Comparison of ENCODE assay signal across 24 mouse cellular contexts in the genomic region with DNA sequence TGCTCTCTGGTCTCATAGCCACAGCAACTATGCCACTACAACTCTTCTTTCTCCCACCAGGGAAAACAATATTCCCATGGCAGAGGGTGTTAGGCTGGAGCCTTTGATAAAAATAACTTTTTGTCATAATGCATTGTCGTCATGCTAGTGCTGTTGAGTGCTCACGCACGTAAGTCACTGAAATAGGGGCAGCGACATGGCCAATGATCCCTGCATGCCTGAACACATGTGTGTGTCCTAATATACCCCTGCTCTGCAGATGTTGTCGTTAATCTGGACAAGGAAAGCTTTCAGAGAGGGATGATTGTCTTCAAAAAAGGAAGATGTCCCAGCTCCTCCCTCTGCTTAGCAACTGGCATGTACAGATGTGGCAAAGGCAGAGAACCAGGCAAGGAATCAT.
"Had no signal": no experiment of that assay in that cellular context is flagged by ENCODE, and none has a peak within 500 bp of the region (broad histone marks: within the 10 kb centered on the region; RNA-seq: fewer than 3 reads in every experiment).

No protein-coding gene starts in this region.

- H3K4me1 ChIP-seq: intestine, embryonic 15.5 days; liver, embryonic 13.5 days; liver, embryonic 15.5 days had no signal

- H3K4me3 ChIP-seq: gastrocnemius, adult 2 months; heart, adult 2 months; heart, embryonic 12.5 days; hindbrain, embryonic 10.5 days; hindbrain, embryonic 12.5 days; intestine, embryonic 15.5 days; layer of hippocampus, adult 2 months; left cerebral cortex, adult 2 months; liver, embryonic 13.5 days; liver, embryonic 15.5 days had no signal

- H3K9ac ChIP-seq: heart, embryonic 12.5 days; hindbrain, embryonic 12.5 days; hindbrain, embryonic 14.5 days; intestine, embryonic 15.5 days; liver, embryonic 13.5 days; liver, embryonic 15.5 days; liver, postnatal 0 days had no signal

- H3K9me3 ChIP-seq: heart, embryonic 12.5 days; hindbrain, embryonic 10.5 days; hindbrain, embryonic 12.5 days; intestine, embryonic 15.5 days; liver, embryonic 13.5 days; liver, embryonic 15.5 days had no signal

- H3K4me2 ChIP-seq: heart, embryonic 12.5 days; hindbrain, embryonic 12.5 days; hindbrain, embryonic 14.5 days; intestine, embryonic 15.5 days; liver, embryonic 11.5 days; liver, embryonic 13.5 days; liver, embryonic 15.5 days had no signal

- H3K36me3 ChIP-seq: heart, embryonic 12.5 days; hindbrain, embryonic 10.5 days; hindbrain, embryonic 12.5 days; intestine, embryonic 15.5 days; liver, embryonic 13.5 days; liver, embryonic 15.5 days had no signal

- DNase-seq: gastrocnemius, adult 2 months; gastrocnemius, postnatal 10 days; gastrocnemius, postnatal 25 days; heart, adult 2 months; kidney, adult 18-20 months; kidney, adult 8-10 months; kidney, postnatal 10 days; kidney, postnatal 25 days; kidney, postnatal 4 days; liver; liver, embryonic 13.5 days; liver, postnatal 0 days had no signal

- H3K27me3 ChIP-seq: heart, embryonic 12.5 days; hindbrain, embryonic 12.5 days; intestine, embryonic 15.5 days; liver, embryonic 13.5 days; liver, embryonic 15.5 days had no signal

- H3K27ac ChIP-seq: gastrocnemius, adult 2 months; heart, adult 2 months; hindbrain, embryonic 10.5 days; hindbrain, embryonic 12.5 days; hindbrain, embryonic 14.5 days; intestine, embryonic 15.5 days; layer of hippocampus, adult 2 months; left cerebral cortex, adult 2 months; liver, embryonic 13.5 days; liver, embryonic 15.5 days had no signal

- ATAC-seq: hindbrain, embryonic 16.5 days; inflammation-experienced regulatory T-cells, adult 6 months; intestine, embryonic 15.5 days; intestine, postnatal 0 days; liver, postnatal 0 days had no signal
